Mouse (Mus musculus): Measurements from ENCODE around the gene Lefty1. TPM values are rescaled to one million over a fixed set of nuclear protein-coding genes. Genes with fewer than 3 reads are reported as not detected.
"Not testable (repeated sequence)": the region's sequence is repeated elsewhere in the genome, so short reads cannot be mapped to it uniquely, and the experiment has no call there.

Gene Lefty1
- polyA plus RNA-seq, 1 experiment from 2014 or later, result 0.78 TPM

- H3K4me1 ChIP-seq (replicated peaks), result peaks cover 15% of the 10 kb centered on the region
- peaks cover 23% of the 10 kb centered on the region for H3K27me3 ChIP-seq (ENCODE audit: insufficient read depth, poor library complexity, severe bottlenecking)
- H3K27ac ChIP-seq, result no peak overlapping the region
- no peaks in the 10 kb centered on the region for H3K36me3 ChIP-seq
- 70% methylated on average over 2 of the region's 2 CpGs for WGBS
- DNase-seq (ENCODE audit: low spot score), result no peak
- H3K4me3 ChIP-seq, result no peak overlapping the region
- H3K9me3 ChIP-seq, result no peaks in the 10 kb centered on the region
Measured at GRCm38 (mm10) chr1:180929599-180929998, 5.2 kb upstream of the Lefty1 start.

- 85% methylated on average over 3 of the region's 3 CpGs for WGBS
- Histone ChIP-seq H3K4me3 (no peak overlapping the region), H3K36me3 (no peaks in the 10 kb centered on the region), H3K4me1 (replicated peaks) (peaks cover 23% of the 10 kb centered on the region), H3K27me3 (ENCODE audit: insufficient read depth, poor library complexity, severe bottlenecking) (peaks cover 38% of the 10 kb centered on the region), H3K27ac (no peak overlapping the region), H3K9me3 (no peaks in the 10 kb centered on the region)
- DNase-seq (ENCODE audit: low spot score), result no peak
Measured at GRCm38 (mm10) chr1:180931106-180931505, 3.7 kb upstream of the Lefty1 start.

- no peaks in the 10 kb centered on the region for H3K36me3 ChIP-seq
- WGBS, result 7% methylated on average over 6 of the region's 6 CpGs
- no peaks in the 10 kb centered on the region for H3K9me3 ChIP-seq
- H3K4me1 ChIP-seq (replicated peaks), result peaks cover 41% of the 10 kb centered on the region
- no peak overlapping the region for H3K4me3 ChIP-seq
- no peak for DNase-seq (ENCODE audit: low spot score)
- H3K27me3 ChIP-seq (ENCODE audit: insufficient read depth, poor library complexity, severe bottlenecking), result peaks cover 64% of the 10 kb centered on the region
- H3K27ac ChIP-seq, result 0 out of 2 replicates have a peak overlapping the region, but pooled peaks have one; percentile 40
Measured at GRCm38 (mm10) chr1:180933659-180934058, 1.2 kb upstream of the Lefty1 start.

GRCm38 (mm10) chr1:180936610-180937398 is 2.0 kb downstream of the Lefty1 start:
- peaks cover 51% of the 10 kb centered on the region for H3K4me1 ChIP-seq (replicated peaks)
- peak; percentile 46 for DNase-seq (ENCODE audit: low spot score)
- WGBS, result 1% methylated on average over 41 of the region's 41 CpGs
- peaks cover 82% of the 10 kb centered on the region for H3K27me3 ChIP-seq (ENCODE audit: insufficient read depth, poor library complexity, severe bottlenecking)
- H3K27ac ChIP-seq, H3K9me3 ChIP-seq, H3K36me3 ChIP-seq: not testable (repeated sequence)
- peak overlapping the region; percentile 43 for H3K4me3 ChIP-seq

GRCm38 (mm10) chr1:180937631-180938030 is 2.8 kb downstream of the Lefty1 start:
- H3K36me3 ChIP-seq; H3K27ac ChIP-seq; DNase-seq (ENCODE audit: low spot score); H3K4me3 ChIP-seq; H3K9me3 ChIP-seq: not testable (repeated sequence)
- Histone ChIP-seq H3K27me3 (ENCODE audit: insufficient read depth, poor library complexity, severe bottlenecking) (peaks cover 90% of the 10 kb centered on the region), H3K4me1 (replicated peaks) (peaks cover 59% of the 10 kb centered on the region)
- WGBS, result 12% methylated on average over 13 of the region's 13 CpGs

GRCm38 (mm10) chr1:180938781-180939180 is 4.0 kb downstream of the Lefty1 start:
- not testable (repeated sequence) for DNase-seq (ENCODE audit: low spot score); H3K27ac ChIP-seq; H3K9me3 ChIP-seq; H3K4me3 ChIP-seq; H3K36me3 ChIP-seq
- H3K27me3 ChIP-seq (ENCODE audit: insufficient read depth, poor library complexity, severe bottlenecking), result peaks cover 90% of the 10 kb centered on the region
- 84% methylated on average over 2 of the region's 2 CpGs for WGBS
- peaks cover 58% of the 10 kb centered on the region for H3K4me1 ChIP-seq (replicated peaks)

GRCm38 (mm10) chr1:180940776-180941460 is 6.1 kb downstream of the Lefty1 start:
- 86% methylated on average over 7 of the region's 7 CpGs for WGBS
- Histone ChIP-seq H3K4me3 (peak overlapping the region; percentile 87; the same call in 1 of the 2 replicates), H3K27ac (no peak overlapping the region), H3K4me1 (replicated peaks) (peaks cover 54% of the 10 kb centered on the region), H3K9me3 (no peaks in the 10 kb centered on the region), H3K27me3 (ENCODE audit: insufficient read depth, poor library complexity, severe bottlenecking) (peaks cover 86% of the 10 kb centered on the region), H3K36me3 (no peaks in the 10 kb centered on the region)
- DNase-seq (ENCODE audit: low spot score), result no peak

- Histone ChIP-seq H3K4me1 (replicated peaks) (peaks cover 56% of the 10 kb centered on the region), H3K27ac (peak overlapping the region; percentile 88), H3K27me3 (ENCODE audit: insufficient read depth, poor library complexity, severe bottlenecking) (peaks cover 78% of the 10 kb centered on the region), H3K4me3 (peak overlapping the region; percentile 87), H3K36me3 (no peaks in the 10 kb centered on the region), H3K9me3 (no peaks in the 10 kb centered on the region)
- WGBS, result 3% methylated on average over 18 of the region's 18 CpGs
- DNase-seq (ENCODE audit: low spot score), result no peak
Measured at GRCm38 (mm10) chr1:180941726-180942125, 6.9 kb downstream of the Lefty1 start.

GRCm38 (mm10) chr1:180942166-180943031 is 7.6 kb downstream of the Lefty1 start, which contains the start of gene Tmem63a:
Gene Tmem63a (plus strand): TSS chr1:180942344.
- WGBS, result under 1% methylated on average over 73 of the region's 73 CpGs
- no peaks in the 10 kb centered on the region for H3K9me3 ChIP-seq
- H3K27me3 ChIP-seq (ENCODE audit: insufficient read depth, poor library complexity, severe bottlenecking), result peaks cover 71% of the 10 kb centered on the region
- H3K27ac ChIP-seq, result peak within 1 kb of the TSS; percentile 88
- no peaks in the 10 kb centered on the region for H3K36me3 ChIP-seq
- peak within 1 kb of the TSS; percentile 87 for H3K4me3 ChIP-seq
- peaks cover 51% of the 10 kb centered on the region for H3K4me1 ChIP-seq (replicated peaks)
- DNase-seq (ENCODE audit: low spot score), result peak; percentile 79

- DNase-seq (ENCODE audit: low spot score), result no peak
- no peaks in the 10 kb centered on the region for H3K9me3 ChIP-seq
- H3K27ac ChIP-seq, result peak overlapping the region; percentile 88
- peaks cover 47% of the 10 kb centered on the region for H3K4me1 ChIP-seq (replicated peaks)
- 42% methylated on average over 11 of the region's 11 CpGs for WGBS
- peak overlapping the region; percentile 87 for H3K4me3 ChIP-seq
- H3K27me3 ChIP-seq (ENCODE audit: insufficient read depth, poor library complexity, severe bottlenecking), result peaks cover 63% of the 10 kb centered on the region
- no peaks in the 10 kb centered on the region for H3K36me3 ChIP-seq
Measured at GRCm38 (mm10) chr1:180943032-180943644, 8.3 kb downstream of the Lefty1 start.

- peaks cover 58% of the 10 kb centered on the region for H3K27me3 ChIP-seq (ENCODE audit: insufficient read depth, poor library complexity, severe bottlenecking)
- WGBS, result 78% methylated on average over 1 of the region's 1 CpGs
- peaks cover 47% of the 10 kb centered on the region for H3K4me1 ChIP-seq (replicated peaks)
Measured at GRCm38 (mm10) chr1:180943896-180944295, 9.1 kb downstream of the Lefty1 start.

GRCm38 (mm10) chr1:180944553-180944952 is 9.7 kb downstream of the Lefty1 start:
- H3K27ac ChIP-seq, result no peak overlapping the region
- H3K36me3 ChIP-seq, result no peaks in the 10 kb centered on the region
- no peaks in the 10 kb centered on the region for H3K9me3 ChIP-seq
- WGBS, result 75% methylated on average over 4 of the region's 4 CpGs
- DNase-seq (ENCODE audit: low spot score), result no peak
- H3K27me3 ChIP-seq (ENCODE audit: insufficient read depth, poor library complexity, severe bottlenecking), result peaks cover 58% of the 10 kb centered on the region
- H3K4me3 ChIP-seq, result no peak overlapping the region
- H3K4me1 ChIP-seq (replicated peaks), result peaks cover 47% of the 10 kb centered on the region

More at GRCm38 (mm10) chr1:180943896-180944295, 9.1 kb downstream of the Lefty1 start:
- H3K4me3 ChIP-seq, result no peak overlapping the region
- H3K36me3 ChIP-seq, result no peaks in the 10 kb centered on the region
- no peak overlapping the region for H3K27ac ChIP-seq
- no peaks in the 10 kb centered on the region for H3K9me3 ChIP-seq
- no peak for DNase-seq (ENCODE audit: low spot score)

Measured in hindbrain, embryonic 10.5 days (tissue).